Mouse (Mus musculus) cortical plate, adult 2 months (tissue): ENCODE measurements at regions not wholly inside any gene's neighbourhood (a gene's known extent, or its start where the extent isn't known, plus 50 kb on each side); places are given as distances from the start of the nearest gene placed in this dataset.

Experiments used
- H3K27ac ChIP-seq: fragments of 200-500 bp; 2 replicates; pipeline ENCODE4 v1.5.1; 2012; ENCODE audit warnings: low read length, control low read depth, inconsistent platforms; ENCODE audit not compliant: insufficient read depth
- H3K4me1 ChIP-seq: fragments of 200-500 bp; 2 replicates; pipeline ENCODE4 v1.6.1; 2011; ENCODE audit warnings: low read length; ENCODE audit not compliant: control insufficient read depth, insufficient read depth
- H3K4me3 ChIP-seq: fragments of 200-500 bp; 2 replicates; pipeline ENCODE4 v1.5.1; 2011; ENCODE audit warnings: mild to moderate bottlenecking, low read length, control low read depth; ENCODE audit not compliant: insufficient read depth
- CTCF ChIP-seq: fragments of 200-500 bp; IDR thresholded peaks from 2 replicates; pipeline ENCODE4 v1.5.1; 2011; ENCODE audit warnings: mild to moderate bottlenecking, control low read depth, low read length; ENCODE audit not compliant: insufficient read depth; ENCODE audit errors: extremely low read depth
- POLR2A ChIP-seq: fragments of 200-500 bp; IDR thresholded peaks from 2 replicates; pipeline ENCODE4 v1.6.1; 2011; ENCODE audit warnings: mild to moderate bottlenecking, low read length, control low read depth; ENCODE audit not compliant: insufficient read depth; ENCODE audit errors: extremely low read depth

GRCm38 (mm10) chrX:112984668-112985067 lies 200.6 kb downstream of the Chm start:
- H3K27ac ChIP-seq = no peak overlapping the region
- H3K4me1 ChIP-seq = no peaks in the 10 kb centered on the region
- TF ChIP-seq POLR2A = no peak
- TF ChIP-seq CTCF = no peak
- H3K4me3 ChIP-seq = no peak overlapping the region

- Histone ChIP-seq H3K4me1 (no peaks in the 10 kb centered on the region), H3K27ac (no peak overlapping the region), H3K4me3 (no peak overlapping the region)
- TF ChIP-seq POLR2A = no peak
- no peak for TF ChIP-seq CTCF
These were observed 201.2 kb downstream of the Chm start for GRCm38 (mm10) chrX:112984073-112984472.

GRCm38 (mm10) chrX:112978583-112978982 lies 206.7 kb downstream of the Chm start:
- H3K4me1 ChIP-seq = no peaks in the 10 kb centered on the region
- TF ChIP-seq CTCF (no peak), POLR2A (no peak)
- no peak overlapping the region for H3K4me3 ChIP-seq
- no peak overlapping the region for H3K27ac ChIP-seq

GRCm38 (mm10) chrX:112964093-112964492 lies 221.2 kb downstream of the Chm start:
- H3K27ac ChIP-seq = no peak overlapping the region
- H3K4me1 ChIP-seq = no peaks in the 10 kb centered on the region
- TF ChIP-seq CTCF = no peak
- TF ChIP-seq POLR2A = no peak
- no peak overlapping the region for H3K4me3 ChIP-seq

- no peaks in the 10 kb centered on the region for H3K4me1 ChIP-seq
- no peak overlapping the region for H3K4me3 ChIP-seq
- no peak overlapping the region for H3K27ac ChIP-seq
- no peak for TF ChIP-seq POLR2A
- TF ChIP-seq CTCF = no peak
These were observed 235.5 kb downstream of the Chm start for GRCm38 (mm10) chrX:112949792-112950191.

- TF ChIP-seq CTCF = no peak
- TF ChIP-seq POLR2A = no peak
- no peaks in the 10 kb centered on the region for H3K4me1 ChIP-seq
- no peak overlapping the region for H3K4me3 ChIP-seq
- no peak overlapping the region for H3K27ac ChIP-seq
These were observed 237.8 kb downstream of the Chm start for GRCm38 (mm10) chrX:112947521-112947920.

- TF ChIP-seq POLR2A (no peak), CTCF (no peak)
- H3K4me3 ChIP-seq = no peak overlapping the region
- no peaks in the 10 kb centered on the region for H3K4me1 ChIP-seq
- H3K27ac ChIP-seq = no peak overlapping the region
These were observed 227.2 kb upstream of the Pof1b start for GRCm38 (mm10) chrX:112925542-112926182.

- no peak for TF ChIP-seq POLR2A
- 0 out of 2 replicates have a peak, but pooled peaks have one; percentile 1 for TF ChIP-seq CTCF
- no peak overlapping the region for H3K4me3 ChIP-seq
- H3K27ac ChIP-seq = no peak overlapping the region
- H3K4me1 ChIP-seq = no peaks in the 10 kb centered on the region
These were observed 205.4 kb upstream of the Pof1b start for GRCm38 (mm10) chrX:112903631-112904410.

- Histone ChIP-seq H3K4me3 (no peak overlapping the region), H3K27ac (no peak overlapping the region), H3K4me1 (no peaks in the 10 kb centered on the region)
- TF ChIP-seq POLR2A (no peak), CTCF (no peak)
These were observed 188.1 kb upstream of the Pof1b start for GRCm38 (mm10) chrX:112886539-112886938.
